Mouse (Mus musculus) CH12F3 (cell line): Measurements from ENCODE around the gene Slc19a3.

ENCODE experiments used
- in situ Hi-C: fragments of 300-500 bp; cut with MboI; formaldehyde crosslinking; loops from 2 replicates; pipeline ENCODE4 v1.14.3; 2020; ENCODE audit warnings: low sequenced_read_pairs

Slc19a3 gene

DNA sequence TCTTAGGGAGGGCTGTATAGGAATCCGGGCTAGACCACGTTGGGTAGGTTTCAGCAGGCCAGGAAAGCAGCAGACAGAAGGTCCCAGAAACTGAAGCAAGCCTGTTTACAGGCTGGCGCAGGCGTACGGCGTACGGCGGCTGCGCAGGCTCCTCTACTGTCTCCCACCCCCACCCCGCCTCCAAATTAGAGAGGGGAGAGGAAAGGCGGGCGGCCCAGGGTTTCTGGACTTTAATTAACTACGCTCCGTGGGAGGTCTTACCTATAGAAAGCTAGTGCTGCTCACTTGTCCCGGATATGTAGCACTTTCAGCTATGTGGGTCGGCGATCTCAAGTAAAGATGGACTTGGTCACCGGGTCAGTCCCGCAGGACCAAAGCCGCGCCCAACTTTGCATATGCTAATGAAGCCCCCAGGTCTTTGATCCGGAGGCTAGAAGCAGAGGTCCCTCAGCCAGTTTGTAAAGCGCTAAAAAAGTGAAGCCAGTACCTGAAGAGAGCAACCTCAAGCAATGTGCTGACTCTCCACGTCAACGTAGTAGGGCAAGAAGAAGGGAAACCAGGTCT, at the start of gene Slc19a3:
Slc19a3 (minus strand) TSS at position 340 of the 564 bp plus-strand sequence.
- in situ Hi-C loops = no loop called here

- in situ Hi-C loops = no loop called here
Observed at GRCm38 (mm10) chr1:83084790-83085189, 46.5 kb upstream of the Slc19a3 start.

DNA sequence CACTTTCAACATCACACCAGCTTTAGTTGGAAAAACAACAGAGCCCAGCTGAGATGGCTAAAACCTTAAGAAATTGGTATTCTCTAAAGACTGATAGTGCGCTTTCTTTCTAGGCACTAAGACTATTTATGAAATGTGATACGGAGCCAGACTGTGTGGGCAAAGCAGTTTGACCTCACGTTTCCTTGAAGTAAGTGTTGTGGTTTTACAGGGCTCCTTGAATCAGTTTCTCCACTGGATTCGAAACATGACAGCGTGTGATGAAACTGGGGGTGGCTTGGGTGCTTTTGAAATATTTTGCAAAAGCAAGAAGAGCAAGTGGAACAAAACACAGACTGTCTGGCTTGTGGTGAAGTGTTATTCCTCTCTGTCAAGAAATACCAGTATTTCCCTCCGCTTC, 38.8 kb upstream of the Slc19a3 start:
- in situ Hi-C loops = no loop called here

GRCm38 (mm10) chr1:83076190-83076917, 38.1 kb upstream of the Slc19a3 start:
- in situ Hi-C loops = no loop called here

DNA sequence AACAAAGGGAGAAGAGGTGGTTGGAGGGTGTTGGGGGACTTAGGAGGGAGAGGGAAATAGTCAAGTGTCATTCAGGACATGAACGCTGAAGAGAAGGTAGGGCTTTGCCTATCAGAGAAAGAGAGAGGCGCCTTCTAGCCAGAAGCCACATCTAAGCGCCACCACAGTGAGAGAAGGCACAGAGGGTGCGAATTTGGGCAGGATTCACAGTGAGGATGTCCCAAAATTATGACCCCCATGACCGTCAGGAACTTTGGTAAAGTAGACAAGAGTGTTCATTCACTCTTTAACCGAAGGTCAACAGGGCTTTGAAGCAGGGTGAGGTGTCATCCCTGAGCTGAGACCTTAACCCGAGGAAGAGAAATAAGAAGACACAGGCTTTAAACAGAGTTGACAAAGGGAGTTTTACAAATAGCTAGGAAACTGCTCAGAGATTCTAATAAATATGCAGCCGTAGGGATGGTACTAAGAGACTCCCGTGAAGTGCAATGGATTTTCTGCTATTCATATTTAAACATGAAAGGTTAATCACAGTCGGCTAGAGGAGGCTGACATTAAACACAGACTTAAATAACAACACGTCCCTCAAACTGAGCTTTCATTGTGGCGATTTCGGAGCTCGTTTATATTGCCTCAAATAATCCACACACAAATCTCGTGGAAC, 37.4 kb upstream of the Slc19a3 start:
- in situ Hi-C loops = no loop called here

DNA sequence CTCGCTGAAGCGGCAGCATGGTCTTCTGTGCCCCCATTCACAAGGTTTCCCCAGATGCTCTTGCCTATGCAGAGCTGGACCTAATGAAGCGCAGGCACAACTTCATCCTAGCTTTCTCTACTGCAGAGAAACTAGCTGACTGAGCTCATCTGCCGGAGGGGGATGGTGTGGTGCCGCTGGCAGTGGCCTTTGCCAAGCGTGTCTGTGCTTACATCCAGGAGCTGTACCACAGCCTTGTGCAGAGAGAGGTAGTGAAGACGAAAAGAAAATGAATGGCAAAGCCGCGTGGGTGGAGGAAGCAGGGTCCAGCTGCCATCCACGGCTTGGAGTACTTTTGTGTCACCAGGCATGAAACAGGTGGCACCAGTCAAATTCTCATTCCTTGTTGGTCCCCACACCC, 29.0 kb upstream of the Slc19a3 start:
- in situ Hi-C loops = no loop called here

DNA sequence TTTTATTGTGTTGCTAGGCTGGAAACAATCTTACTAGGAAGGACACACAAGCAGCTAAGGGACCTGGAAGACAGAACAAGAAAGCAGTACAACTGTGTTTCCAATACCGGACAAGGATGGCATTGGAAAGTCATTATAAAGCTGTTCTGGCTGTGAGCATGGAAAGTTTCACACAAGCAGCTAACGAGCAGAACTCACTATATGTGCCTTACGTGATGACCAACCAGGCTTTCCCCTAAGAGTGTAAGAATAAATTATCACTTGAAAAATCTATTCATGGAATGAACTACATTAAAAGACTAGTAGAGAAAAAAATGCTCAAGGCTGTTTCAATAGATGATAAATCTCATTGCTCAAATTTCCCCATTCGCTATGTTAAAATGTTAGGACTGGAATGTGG, 28.3 kb upstream of the Slc19a3 start:
- in situ Hi-C loops = no loop called here

DNA sequence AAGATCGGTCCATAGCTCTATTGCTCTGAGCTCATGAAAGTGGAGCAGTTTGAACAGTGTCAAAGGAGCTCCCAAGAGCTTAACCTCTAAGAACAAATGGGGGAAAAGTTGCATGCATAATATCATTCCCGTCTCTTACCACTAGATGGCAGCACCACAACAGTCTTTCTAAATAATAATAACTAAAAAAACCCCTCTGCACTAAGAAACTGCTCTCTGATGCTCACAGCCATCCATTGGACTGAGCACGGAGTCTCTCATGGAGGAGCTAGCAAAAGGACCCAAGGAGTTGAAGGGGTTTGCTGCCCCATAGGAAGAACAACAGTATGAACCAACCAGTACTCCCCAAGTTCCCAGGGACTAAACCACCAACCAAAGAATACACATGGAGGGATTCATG, 26.6 kb upstream of the Slc19a3 start:
- in situ Hi-C loops = no loop called here

- in situ Hi-C loops = no loop called here
Observed at GRCm38 (mm10) chr1:83060643-83061042, 22.4 kb upstream of the Slc19a3 start, which contains the start of gene Krtap28-13. Krtap28-13 (plus strand) TSS chr1:83060930.

DNA sequence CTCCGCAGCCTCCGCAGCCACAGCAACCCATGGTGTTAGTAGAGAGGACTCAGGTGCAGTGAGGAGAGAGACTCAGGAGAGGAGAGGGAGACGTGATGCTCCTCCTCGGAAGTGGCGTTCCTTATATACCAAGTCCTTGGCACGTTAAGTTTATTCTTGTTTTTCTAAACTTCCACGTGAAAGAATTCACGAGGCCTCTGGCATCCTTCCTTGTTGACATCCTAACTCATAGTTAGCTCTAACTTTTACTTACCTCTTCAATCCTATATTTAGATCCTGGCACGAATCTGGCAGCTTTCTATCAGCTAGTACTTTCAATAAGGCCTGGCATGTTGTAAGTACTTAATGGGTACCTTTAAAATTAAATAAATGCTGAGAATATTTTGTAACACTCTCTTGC, 21.0 kb upstream of the Slc19a3 start, which contains the start of gene A030005K14Rik:
A030005K14Rik (minus strand) TSS at position 101 of the 400 bp plus-strand sequence.
- in situ Hi-C loops = no loop called here

DNA sequence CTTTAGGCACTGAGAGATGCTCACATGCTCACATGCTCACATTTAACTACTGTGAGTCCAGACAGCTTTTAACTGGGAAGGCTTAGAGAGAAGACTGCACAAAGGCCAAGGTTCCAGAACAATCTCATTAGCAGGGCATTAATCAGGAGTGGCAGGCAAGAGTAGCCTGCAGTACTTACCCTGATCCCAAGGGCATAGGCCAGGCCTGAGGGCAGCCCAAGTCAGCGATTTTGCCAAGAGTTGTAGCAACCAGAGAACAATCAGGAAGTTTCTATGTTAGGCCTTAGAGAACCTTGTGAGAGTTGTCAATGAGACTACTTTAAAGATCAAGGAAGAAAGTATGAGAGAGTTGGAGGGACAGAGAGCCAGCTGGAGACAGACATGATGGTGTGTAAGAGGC, 20.2 kb upstream of the Slc19a3 start:
- in situ Hi-C loops = no loop called here

DNA sequence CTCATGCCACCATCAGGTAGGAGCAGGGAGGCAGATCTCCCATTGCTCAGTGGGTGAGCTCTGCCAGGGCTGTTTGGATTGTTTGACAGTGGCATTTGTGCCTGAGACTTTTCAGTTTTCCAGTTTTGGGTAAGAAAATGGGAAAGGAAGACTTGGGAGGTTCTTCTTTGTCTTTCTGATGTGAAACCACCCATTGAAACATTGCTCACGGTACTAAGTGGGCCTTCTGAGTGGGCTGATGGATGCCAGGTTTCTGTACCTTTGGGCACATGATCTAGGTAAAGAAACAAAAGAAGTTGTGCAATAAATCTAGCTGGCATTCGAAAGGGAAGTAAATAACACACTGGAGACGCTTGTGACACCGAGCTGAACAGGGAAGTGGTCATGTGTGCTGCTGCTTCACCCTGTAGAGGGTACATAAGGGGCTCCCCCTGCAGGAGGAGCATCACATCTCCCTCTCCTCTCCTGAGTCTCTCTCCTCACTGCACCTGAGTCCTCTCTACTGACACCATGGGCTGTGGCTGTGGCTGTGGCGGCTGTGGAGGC, 6.7 kb upstream of the Slc19a3 start, which contains the start of gene Gm47969:
Gm47969 (plus strand) TSS at position 51 of the 546 bp plus-strand sequence.
- in situ Hi-C loops = no loop called here

DNA sequence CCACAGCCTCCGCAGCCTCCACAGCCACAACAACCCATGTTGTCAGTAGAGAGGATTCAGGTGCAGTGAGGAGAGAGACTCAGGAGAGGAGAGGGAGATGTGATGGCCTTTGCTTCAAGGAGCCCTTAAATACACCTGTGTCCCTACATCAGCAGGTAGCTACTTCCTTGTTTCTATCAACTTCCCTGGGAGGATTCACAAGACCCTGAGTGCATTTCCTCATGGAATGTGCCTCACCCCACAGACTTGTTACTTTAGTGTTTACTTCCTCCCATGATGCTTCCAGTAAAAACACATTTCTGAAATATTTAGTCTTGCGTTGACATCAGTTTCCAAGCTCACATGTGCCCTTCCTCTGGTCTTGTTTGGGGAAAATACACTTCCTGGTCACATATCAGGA, 4.1 kb upstream of the Slc19a3 start, which contains the start of gene Krtap28-10:
Krtap28-10 (minus strand) TSS at position 101 of the 400 bp plus-strand sequence.
- in situ Hi-C loops = no loop called here

- in situ Hi-C loops = no loop called here
Observed at GRCm38 (mm10) chr1:83039080-83039479, 832 bp upstream of the Slc19a3 start.

DNA sequence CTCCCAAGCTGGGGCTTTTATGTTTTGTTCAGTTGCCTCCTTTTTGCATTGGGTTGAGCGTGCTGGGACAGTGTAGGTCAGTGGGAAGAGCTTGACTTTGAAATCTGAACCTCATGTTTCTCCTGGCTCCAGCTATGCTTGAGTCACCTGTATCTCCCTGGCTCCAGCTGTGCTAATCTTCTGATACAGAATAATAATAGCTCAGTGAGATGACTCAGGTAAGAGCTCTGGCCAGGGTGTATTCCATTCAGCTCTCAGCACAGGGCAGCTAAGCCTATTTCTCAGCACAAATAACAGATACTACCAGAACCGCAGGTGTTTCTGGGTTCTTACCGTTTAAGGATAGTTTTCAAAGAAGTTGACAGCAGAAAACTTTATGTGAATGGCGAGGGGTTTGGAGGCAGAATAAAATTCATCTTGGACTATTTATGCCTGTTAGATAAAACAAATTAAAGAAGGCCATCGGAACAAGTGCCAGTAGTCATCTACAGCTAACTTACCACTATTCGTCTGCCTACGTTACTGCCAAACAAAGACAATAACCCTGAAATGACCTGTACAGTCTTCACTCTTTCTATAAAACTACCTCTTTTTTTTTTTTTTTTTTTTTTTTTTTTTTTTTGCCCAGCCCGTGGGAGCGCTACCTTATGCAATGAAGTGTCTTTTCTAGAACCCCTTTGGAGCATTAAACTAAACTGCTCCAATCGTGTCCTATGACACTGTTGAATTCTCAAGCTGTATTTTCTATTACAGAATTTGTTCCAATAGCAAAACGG, 1.2 kb downstream of the Slc19a3 start:
- in situ Hi-C loops = no loop called here

DNA sequence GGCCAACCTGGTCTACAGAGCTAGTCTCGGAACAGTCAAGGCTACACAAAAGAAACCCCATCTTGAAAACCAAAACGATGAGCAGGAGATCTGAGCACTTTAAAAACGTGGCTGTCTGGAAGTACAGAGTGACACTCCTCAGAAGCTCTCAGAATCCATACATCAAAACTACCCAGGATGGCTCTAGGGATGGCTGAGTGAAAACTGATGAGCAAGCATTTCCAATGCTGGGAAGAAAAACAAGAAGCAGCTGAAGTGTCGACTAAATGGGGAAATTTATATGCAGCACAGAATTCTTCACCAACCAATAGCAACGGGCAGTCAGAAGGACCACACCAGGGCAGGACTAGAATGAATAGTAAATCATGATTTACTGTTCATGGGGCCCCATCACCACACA, 3.7 kb downstream of the Slc19a3 start:
- in situ Hi-C loops = no loop called here

DNA sequence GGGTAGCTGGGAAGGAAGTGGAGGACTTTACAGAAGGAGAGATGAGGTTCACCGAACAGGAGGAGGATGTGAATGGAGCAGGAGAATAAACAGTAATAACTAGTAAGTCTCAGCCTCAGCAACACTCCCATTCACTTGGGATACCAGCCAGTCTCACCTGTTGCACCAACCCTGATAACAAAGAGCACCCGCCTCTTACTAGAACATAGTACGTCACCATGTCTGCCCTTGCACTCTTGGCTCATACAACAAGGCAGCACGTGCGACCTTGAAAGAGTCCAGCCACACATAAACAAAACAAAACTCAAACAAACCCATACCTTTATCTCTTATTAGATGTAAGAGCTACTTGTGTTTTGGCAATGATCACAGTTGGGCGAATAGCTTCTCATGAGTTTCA, 5.7 kb downstream of the Slc19a3 start:
- in situ Hi-C loops = no loop called here

- in situ Hi-C loops = no loop called here
Observed at GRCm38 (mm10) chr1:83031950-83032349, 6.3 kb downstream of the Slc19a3 start.

DNA sequence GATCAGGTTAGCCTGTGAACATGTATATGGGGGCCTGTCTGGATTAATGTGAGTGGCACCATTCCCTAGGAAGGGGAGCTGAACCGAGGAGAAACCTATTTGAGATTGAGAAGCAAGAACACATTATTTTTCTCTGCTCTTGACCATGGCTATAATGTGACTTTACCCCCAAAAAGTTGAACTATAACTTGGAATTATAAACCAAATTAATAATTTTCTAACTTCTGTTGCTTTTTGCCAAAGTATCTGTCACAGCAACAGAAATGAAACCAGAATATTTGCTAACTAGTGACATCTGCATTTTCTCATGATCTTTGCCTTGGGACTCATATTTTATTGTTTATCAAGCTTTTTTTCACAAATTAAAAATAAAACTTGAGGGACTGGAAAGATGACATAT, 21.7 kb downstream of the Slc19a3 start:
- in situ Hi-C loops = no loop called here

GRCm38 (mm10) chr1:83015329-83015879, 22.8 kb downstream of the Slc19a3 start:
- in situ Hi-C loops = no loop called here
